Mouse (Mus musculus) stomach, postnatal 0 days (tissue): ENCODE data around the gene Haus2. TPM values are rescaled to one million over a fixed set of nuclear protein-coding genes. Genes with fewer than 3 reads are reported as not detected.
"Not testable (repeated sequence)": the region's sequence is repeated elsewhere in the genome, so short reads cannot be mapped to it uniquely, and the experiment has no call there.

Source experiments
- ATAC-seq: fragments of 200-750 bp; cut with Nextera tagmentation; 2 replicates; pipeline ENCODE4 v1.8.0; 2017; ENCODE audit not compliant: low FRiP score, low TSS enrichment
- DNase-seq: peaks from one replicate; pipeline ENCODE4 v3.0.0-alpha.2; 2016; ENCODE audit warnings: low spot score
- H3K27ac ChIP-seq: fragments of 300-500 bp; sonication (generic); replicated peaks from 2 replicates; pipeline ENCODE4 v1.5.1; 2014; ENCODE audit warnings: mild to moderate bottlenecking, control low read depth
- H3K27me3 ChIP-seq: fragments of 300-500 bp; sonication (generic); 2 replicates; pipeline ENCODE4 v1.6.1; 2014; ENCODE audit warnings: low read length; ENCODE audit not compliant: control insufficient read depth, insufficient read depth
- H3K36me3 ChIP-seq: fragments of 300-500 bp; sonication (generic); 2 replicates; pipeline ENCODE4 v1.6.1; 2014; ENCODE audit warnings: low read length, mixed read lengths; ENCODE audit not compliant: control insufficient read depth, insufficient read depth
- H3K4me1 ChIP-seq: fragments of 300-500 bp; sonication (generic); replicated peaks from 2 replicates; pipeline ENCODE4 v1.6.1; 2014; ENCODE audit warnings: antibody characterized with exemption; ENCODE audit not compliant: control insufficient read depth, insufficient read depth
- H3K4me2 ChIP-seq: fragments of 300-500 bp; sonication (generic); replicated peaks from 2 replicates; pipeline ENCODE4 v1.6.1; 2014; ENCODE audit warnings: low read depth, mild to moderate bottlenecking, control low read depth, moderate library complexity
- H3K4me3 ChIP-seq: fragments of 300-500 bp; sonication (generic); 2 replicates; pipeline ENCODE4 v1.5.1; 2014; ENCODE audit warnings: low read depth, low read length, control low read depth
- H3K9ac ChIP-seq: fragments of 300-500 bp; sonication (generic); 2 replicates; pipeline ENCODE4 v1.6.1; 2014; ENCODE audit warnings: mild to moderate bottlenecking, low read length, control low read depth, mixed read lengths
- H3K9me3 ChIP-seq: fragments of 300-500 bp; sonication (generic); 2 replicates; pipeline ENCODE4 v1.6.1; 2016; ENCODE audit warnings: low read length; ENCODE audit not compliant: control insufficient read depth
- CTCF ChIP-seq: IDR thresholded peaks from 2 replicates; pipeline ENCODE4 v1.5.1; 2016; ENCODE audit warnings: antibody characterized with exemption, low read depth, mild to moderate bottlenecking, moderate library complexity
- EP300 ChIP-seq: optimal IDR thresholded peaks from 2 replicates; pipeline ENCODE3; 2016; ENCODE audit warnings: antibody characterized with exemption
- WGBS: fragments of 180-500 bp; shearing (Covaris S2); extraction: QIAGEN DNeasy Blood & Tissue Kit; methylation state at CpG from one replicate; pipeline ENCODE4 v1.1.7; 2014; 5-methylcytosine and 5-hydroxymethylcytosine counted together
- polyA plus RNA-seq: library from polyadenylated mRNA; unstranded; fragments of >200 nt; fragmentation: Nextera tagmentation; extraction: Ambion mirVana; gene quantifications from 2 replicates; pipeline ENCODE4 v1.2.1, GENCODE M21; 2015

Haus2 gene
- polyA plus RNA-seq, 1 experiment from 2014 or later, result 14.0 TPM

GRCm38 (mm10) chr2:120565363-120565762 is 43.8 kb upstream of the Haus2 start:
- H3K4me1 ChIP-seq, result no peaks in the 10 kb centered on the region; the same call in 1 of the 2 replicates
- H3K4me3 ChIP-seq, result no peak overlapping the region
- no peak overlapping the region for H3K27ac ChIP-seq
- H3K4me2 ChIP-seq, result no peak overlapping the region
- no peak for ATAC-seq
- WGBS, result 74% methylated on average over 2 of the region's 2 CpGs
- no peaks in the 10 kb centered on the region for H3K36me3 ChIP-seq
- H3K9me3 ChIP-seq, result no peaks in the 10 kb centered on the region
- no peak for DNase-seq
- no peak overlapping the region for H3K9ac ChIP-seq
- no peak for TF ChIP-seq EP300
- H3K27me3 ChIP-seq, result no peaks in the 10 kb centered on the region

GRCm38 (mm10) chr2:120566886-120567797 is 42.0 kb upstream of the Haus2 start, which contains the start of gene Snap23:
TSS of gene Snap23 (plus strand) at chr2:120567671.
- H3K27me3 ChIP-seq, result no peaks in the 10 kb centered on the region
- WGBS, result under 1% methylated on average over 42 of the region's 42 CpGs
- no peak for TF ChIP-seq EP300
- TF ChIP-seq CTCF, result no peak

GRCm38 (mm10) chr2:120567798-120568320 is 41.3 kb upstream of the Haus2 start:
- DNase-seq (no peak), ATAC-seq (peak; percentile 70)
- TF ChIP-seq CTCF (0 out of 2 replicates have a peak, but pooled peaks have one; percentile 25), EP300 (no peak)
- no peaks in the 10 kb centered on the region for H3K4me1 ChIP-seq
- H3K27ac ChIP-seq, result peak overlapping the region; percentile 92
- H3K4me2 ChIP-seq, result peak overlapping the region; percentile 69
- WGBS, result under 1% methylated on average over 22 of the region's 22 CpGs
- peak overlapping the region; percentile 75 for H3K9ac ChIP-seq
- H3K36me3 ChIP-seq, result no peaks in the 10 kb centered on the region
- H3K27me3 ChIP-seq, result no peaks in the 10 kb centered on the region
- H3K9me3 ChIP-seq, result no peaks in the 10 kb centered on the region
- peak overlapping the region; percentile 70 for H3K4me3 ChIP-seq

More at GRCm38 (mm10) chr2:120566886-120567797, 42.0 kb upstream of the Haus2 start, which contains the start of gene Snap23:
- Histone ChIP-seq H3K36me3 (no peaks in the 10 kb centered on the region), H3K9ac (peak within 1 kb of the TSS; percentile 75), H3K4me3 (peak within 1 kb of the TSS; percentile 70), H3K9me3 (no peaks in the 10 kb centered on the region), H3K4me1 (no peaks in the 10 kb centered on the region), H3K27ac (peak within 1 kb of the TSS; percentile 92), H3K4me2 (peak within 1 kb of the TSS; percentile 69)
- ATAC-seq, result peak; percentile 97
- peak; percentile 95 for DNase-seq

GRCm38 (mm10) chr2:120571081-120571480 is 38.1 kb upstream of the Haus2 start:
- H3K27me3 ChIP-seq, result no peaks in the 10 kb centered on the region
- H3K27ac ChIP-seq, result no peak overlapping the region
- H3K9me3 ChIP-seq, result no peaks in the 10 kb centered on the region
- DNase-seq (no peak), ATAC-seq (no peak)
- H3K9ac ChIP-seq, result no peak overlapping the region
- no peaks in the 10 kb centered on the region for H3K4me1 ChIP-seq
- no peaks in the 10 kb centered on the region for H3K36me3 ChIP-seq
- no peak overlapping the region for H3K4me3 ChIP-seq
- 93% methylated on average over 3 of the region's 3 CpGs for WGBS
- TF ChIP-seq EP300, result no peak
- TF ChIP-seq CTCF, result no peak
- H3K4me2 ChIP-seq, result no peak overlapping the region

GRCm38 (mm10) chr2:120572161-120572560 is 37.0 kb upstream of the Haus2 start:
- not testable (repeated sequence) for H3K4me3 ChIP-seq, ATAC-seq, H3K27me3 ChIP-seq, DNase-seq, H3K27ac ChIP-seq, H3K36me3 ChIP-seq, H3K4me2 ChIP-seq, H3K9ac ChIP-seq, H3K4me1 ChIP-seq, H3K9me3 ChIP-seq
- WGBS, result 90% methylated on average over 3 of the region's 3 CpGs

GRCm38 (mm10) chr2:120575121-120575520 is 34.1 kb upstream of the Haus2 start:
- no peaks in the 10 kb centered on the region for H3K36me3 ChIP-seq
- H3K4me2 ChIP-seq, result no peak overlapping the region
- TF ChIP-seq EP300 (no peak), CTCF (no peak)
- H3K9ac ChIP-seq, result no peak overlapping the region
- DNase-seq, result no peak
- no peak overlapping the region for H3K27ac ChIP-seq
- no peaks in the 10 kb centered on the region for H3K9me3 ChIP-seq
- H3K4me1 ChIP-seq, result no peaks in the 10 kb centered on the region
- WGBS, result 84% methylated on average over 3 of the region's 3 CpGs
- no peaks in the 10 kb centered on the region for H3K27me3 ChIP-seq
- no peak overlapping the region for H3K4me3 ChIP-seq
- ATAC-seq, result no peak
